Mouse (Mus musculus): ENCODE data around the gene Gjb2.
"Not testable (repeated sequence)": the region's sequence is repeated elsewhere in the genome, so short reads cannot be mapped to it uniquely, and the experiment has no call there.

GRCm38 (mm10) chr14:57060052-57060451, 44.5 kb downstream of the Gjb2 start:
- TF ChIP-seq CTCF (IDR thresholded peaks at IDR 0.05; ENCODE audit: borderline replicate concordance, control insufficient read depth, extremely low read depth, insufficient read depth, low read length, poor library complexity); POLR2A (IDR thresholded peaks at IDR 0.05; ENCODE audit: control insufficient read depth, extremely low read depth, insufficient read depth, low read length, poor library complexity): not testable (repeated sequence)
